Mouse (Mus musculus) C2C12 (cell line): ENCODE data around the gene Afg3l1. TPM values are rescaled to one million over a fixed set of nuclear protein-coding genes. Genes with fewer than 3 reads are reported as not detected.

Experiments used
- H3K27me3 ChIP-seq: one replicate; pipeline ENCODE4 v1.6.1; 2011; ENCODE audit not compliant: control insufficient read depth, insufficient read depth, insufficient read length
- H3K36me3 ChIP-seq: one replicate; pipeline ENCODE4 v1.6.1; 2011; ENCODE audit not compliant: control insufficient read depth, insufficient read depth
- H3K4me3 ChIP-seq: one replicate; pipeline ENCODE4 v1.5.1; 2011; ENCODE audit warnings: mild to moderate bottlenecking, control low read depth; ENCODE audit not compliant: poor library complexity, insufficient read depth, severe bottlenecking
- H3K79me2 ChIP-seq: one replicate; pipeline ENCODE4 v1.6.1; 2011; ENCODE audit not compliant: control insufficient read depth, insufficient read depth
- H3K79me3 ChIP-seq: one replicate; pipeline ENCODE4 v1.6.1; 2011; ENCODE audit warnings: low read depth, control low read depth
- H3ac ChIP-seq: one replicate; pipeline ENCODE3; 2011; ENCODE audit warnings: low read depth; ENCODE audit not compliant: control insufficient read depth, insufficient read length
- CEBPB ChIP-seq: IDR thresholded peaks from one replicate; pipeline ENCODE4 v1.6.1; 2011; ENCODE audit warnings: low read depth, mild to moderate bottlenecking, control low read depth, moderate library complexity
- CTCF ChIP-seq: IDR thresholded peaks from one replicate; pipeline ENCODE4 v1.5.1; 2011; ENCODE audit not compliant: control insufficient read depth, insufficient read depth, insufficient read length
- FOSL1 ChIP-seq: IDR thresholded peaks from one replicate; pipeline ENCODE4 v1.8.0; 2011; ENCODE audit warnings: mild to moderate bottlenecking, low read length; ENCODE audit not compliant: poor library complexity, insufficient read depth, severe bottlenecking
- MAX ChIP-seq: IDR thresholded peaks from one replicate; pipeline ENCODE4 v1.6.1; 2011; ENCODE audit warnings: mild to moderate bottlenecking, control low read depth
- MYOD1 ChIP-seq: IDR thresholded peaks from one replicate; pipeline ENCODE4 v1.6.1; 2011; ENCODE audit warnings: low read depth; ENCODE audit not compliant: control insufficient read depth, insufficient read length
- MYOG ChIP-seq: IDR thresholded peaks from one replicate; pipeline ENCODE4 v1.6.1; 2011; ENCODE audit not compliant: control insufficient read depth, insufficient read length; ENCODE audit errors: extremely low read depth
- USF1 ChIP-seq: IDR thresholded peaks from one replicate; pipeline ENCODE4 v1.6.1; 2011; ENCODE audit warnings: low read depth, mild to moderate bottlenecking, control low read depth, moderate library complexity
- polyA plus RNA-seq: library from polyadenylated mRNA; unstranded; fragments of >200 nt; fragmentation: generic; extraction: Trizol; gene quantifications from one replicate; pipeline ENCODE4 v1.2.1, GENCODE M21; 2012; ENCODE audit warnings: missing spikeins

Gene Afg3l1
- polyA plus RNA-seq, 1 experiment: 35.9 TPM

DNA sequence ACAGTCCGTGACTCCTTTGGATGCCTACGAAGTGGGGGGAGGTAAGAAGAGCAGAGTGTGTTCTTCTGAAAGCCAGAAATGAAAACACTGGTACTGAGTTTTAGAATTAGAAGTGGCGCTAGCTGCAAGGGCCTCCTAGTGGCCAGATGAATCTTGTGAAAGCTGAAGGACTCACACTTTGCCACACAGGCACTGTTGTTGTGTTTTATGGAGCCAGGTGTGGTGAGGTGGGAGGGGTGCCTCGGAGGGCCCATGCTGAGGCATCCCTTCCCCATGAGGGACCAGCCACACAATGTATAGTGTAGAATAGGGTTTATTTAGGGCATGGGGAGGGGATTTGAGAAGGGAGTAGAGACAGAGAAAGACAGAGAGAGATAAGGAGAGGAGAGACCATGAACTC, 20.0 kb downstream of the Afg3l1 start:
- H3K36me3 ChIP-seq: peaks cover 88% of the 10 kb centered on the region
- no peaks in the 10 kb centered on the region for H3K79me2 ChIP-seq
- H3ac ChIP-seq: no peak overlapping the region
- H3K27me3 ChIP-seq: no peaks in the 10 kb centered on the region
- no peaks in the 10 kb centered on the region for H3K79me3 ChIP-seq
- TF ChIP-seq FOSL1: no peak
- no peak for TF ChIP-seq MAX
- TF ChIP-seq CEBPB: no peak
- TF ChIP-seq USF1: no peak
- TF ChIP-seq CTCF: no peak
- TF ChIP-seq MYOD1: no peak
- TF ChIP-seq MYOG: no peak
- H3K4me3 ChIP-seq: no peak overlapping the region

DNA sequence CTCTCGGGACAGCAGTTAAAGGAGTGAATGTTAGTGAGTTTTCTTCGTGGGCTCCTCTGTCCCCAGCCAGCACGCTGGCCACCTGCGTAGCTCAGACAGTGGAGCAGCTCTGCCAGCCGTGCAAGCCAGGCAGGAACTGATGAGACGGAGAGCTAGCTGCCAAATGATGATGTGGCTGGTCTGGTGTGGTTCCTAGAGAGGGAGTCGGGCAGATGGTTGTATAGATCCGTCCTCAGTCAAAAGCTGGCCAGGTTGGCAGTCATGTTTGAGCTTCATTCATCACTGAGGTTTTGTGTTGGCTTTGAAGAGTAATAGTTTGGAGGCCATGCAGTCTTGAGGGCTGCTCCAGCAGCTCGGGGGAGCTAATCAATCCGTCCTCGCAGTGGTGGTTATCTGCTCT, 21.3 kb downstream of the Afg3l1 start:
- H3K27me3 ChIP-seq: no peaks in the 10 kb centered on the region
- no peak overlapping the region for H3ac ChIP-seq
- peaks cover 87% of the 10 kb centered on the region for H3K36me3 ChIP-seq
- no peak overlapping the region for H3K4me3 ChIP-seq
- H3K79me3 ChIP-seq: no peaks in the 10 kb centered on the region
- H3K79me2 ChIP-seq: no peaks in the 10 kb centered on the region
- no peak for TF ChIP-seq CTCF
- no peak for TF ChIP-seq CEBPB
- TF ChIP-seq FOSL1: no peak
- TF ChIP-seq MAX: no peak
- no peak for TF ChIP-seq USF1
- no peak for TF ChIP-seq MYOG
- TF ChIP-seq MYOD1: no peak

DNA sequence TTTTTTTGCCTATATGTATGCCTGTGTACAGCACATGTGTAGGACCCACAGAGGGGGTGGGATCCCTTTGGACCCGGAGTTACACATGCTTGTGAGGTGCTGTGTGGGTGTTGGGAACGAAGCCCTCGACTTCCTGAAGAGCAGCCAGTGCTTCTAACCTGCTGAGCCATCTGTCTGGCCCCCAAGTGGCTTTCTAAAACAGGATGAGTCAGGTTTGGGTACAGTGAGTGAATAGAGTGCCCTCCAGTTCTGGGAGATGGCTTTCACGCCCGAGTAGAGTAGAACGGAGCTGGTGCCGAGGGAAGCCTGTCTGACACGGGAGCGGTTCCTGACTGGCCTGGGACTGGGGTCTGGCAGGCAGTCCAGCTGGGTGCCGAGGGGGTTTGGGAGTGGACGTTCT, 21.9 kb downstream of the Afg3l1 start:
- H3ac ChIP-seq: no peak overlapping the region
- H3K36me3 ChIP-seq: peaks cover 81% of the 10 kb centered on the region

DNA sequence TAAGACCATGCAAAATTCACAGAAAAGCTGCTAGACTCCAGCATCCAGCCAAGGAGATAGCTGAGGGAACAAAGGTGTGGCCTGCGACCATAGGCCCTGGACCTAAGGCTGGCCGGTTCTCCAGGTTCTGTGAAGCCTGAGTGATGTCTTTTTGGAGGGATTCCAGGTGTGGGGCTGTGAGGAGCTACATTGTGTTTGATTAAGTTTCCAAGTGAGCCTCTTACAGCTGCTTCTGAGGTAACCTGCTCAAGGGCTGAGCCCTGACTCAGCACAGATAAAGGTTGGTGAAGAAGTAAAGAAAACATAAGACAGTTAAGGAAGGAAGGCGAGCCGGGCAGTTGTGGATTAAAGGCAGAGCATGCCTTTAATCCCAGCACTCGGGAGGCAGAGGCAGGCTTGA, 24.5 kb downstream of the Afg3l1 start:
- Histone ChIP-seq H3ac (no peak overlapping the region), H3K27me3 (no peaks in the 10 kb centered on the region), H3K4me3 (no peak overlapping the region), H3K79me3 (no peaks in the 10 kb centered on the region), H3K36me3 (peaks cover 63% of the 10 kb centered on the region), H3K79me2 (no peaks in the 10 kb centered on the region)
- TF ChIP-seq MYOD1 (no peak), MAX (no peak), CEBPB (no peak), USF1 (no peak), CTCF (no peak), FOSL1 (no peak), MYOG (no peak)

More for the DNA sequence above, 21.9 kb downstream of the Afg3l1 start:
- no peaks in the 10 kb centered on the region for H3K79me2 ChIP-seq
- no peaks in the 10 kb centered on the region for H3K27me3 ChIP-seq
- H3K4me3 ChIP-seq: no peak overlapping the region
- TF ChIP-seq CTCF: no peak
- no peak for TF ChIP-seq USF1
- TF ChIP-seq CEBPB: no peak
- no peak for TF ChIP-seq FOSL1
- no peak for TF ChIP-seq MAX
- TF ChIP-seq MYOD1: no peak
- no peak for TF ChIP-seq MYOG
- no peaks in the 10 kb centered on the region for H3K79me3 ChIP-seq

DNA sequence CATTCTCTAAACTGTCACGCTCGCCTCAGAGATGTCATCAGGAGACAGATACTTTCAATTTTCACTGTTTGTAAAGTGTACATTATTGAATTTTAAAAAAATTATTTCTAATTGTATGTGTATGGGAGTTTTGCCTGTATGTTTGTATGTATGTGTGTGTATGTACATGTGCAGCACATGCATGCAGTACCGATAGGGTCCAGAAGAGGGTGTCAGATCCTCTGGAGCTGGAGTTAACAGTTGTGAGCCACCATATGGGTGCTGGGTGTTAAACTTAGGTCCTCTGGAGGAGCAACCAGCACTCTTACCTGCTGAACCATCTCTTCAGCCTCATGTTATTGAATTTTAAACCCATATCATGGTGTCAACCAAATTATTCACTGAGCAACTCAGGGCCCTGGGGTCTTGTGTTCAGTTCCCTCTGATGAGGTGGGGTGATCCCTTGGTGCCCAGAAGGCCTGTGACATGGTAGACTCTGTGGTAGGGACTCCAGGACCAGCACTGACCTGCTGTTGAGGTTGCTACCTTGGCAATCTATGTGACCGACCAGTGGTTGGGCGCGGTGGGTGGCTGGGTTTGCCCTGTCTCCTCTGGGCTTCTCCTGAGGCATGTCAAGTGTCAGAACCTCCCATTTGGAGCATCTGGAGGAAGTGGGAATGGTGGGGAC, 26.2 kb downstream of the Afg3l1 start:
- Histone ChIP-seq H3K36me3 (peaks cover 50% of the 10 kb centered on the region), H3K4me3 (no peak overlapping the region), H3K27me3 (no peaks in the 10 kb centered on the region), H3ac (no peak overlapping the region), H3K79me2 (no peaks in the 10 kb centered on the region), H3K79me3 (no peaks in the 10 kb centered on the region)
- TF ChIP-seq MYOG: no peak
- TF ChIP-seq CEBPB: no peak
- TF ChIP-seq MYOD1: no peak

DNA sequence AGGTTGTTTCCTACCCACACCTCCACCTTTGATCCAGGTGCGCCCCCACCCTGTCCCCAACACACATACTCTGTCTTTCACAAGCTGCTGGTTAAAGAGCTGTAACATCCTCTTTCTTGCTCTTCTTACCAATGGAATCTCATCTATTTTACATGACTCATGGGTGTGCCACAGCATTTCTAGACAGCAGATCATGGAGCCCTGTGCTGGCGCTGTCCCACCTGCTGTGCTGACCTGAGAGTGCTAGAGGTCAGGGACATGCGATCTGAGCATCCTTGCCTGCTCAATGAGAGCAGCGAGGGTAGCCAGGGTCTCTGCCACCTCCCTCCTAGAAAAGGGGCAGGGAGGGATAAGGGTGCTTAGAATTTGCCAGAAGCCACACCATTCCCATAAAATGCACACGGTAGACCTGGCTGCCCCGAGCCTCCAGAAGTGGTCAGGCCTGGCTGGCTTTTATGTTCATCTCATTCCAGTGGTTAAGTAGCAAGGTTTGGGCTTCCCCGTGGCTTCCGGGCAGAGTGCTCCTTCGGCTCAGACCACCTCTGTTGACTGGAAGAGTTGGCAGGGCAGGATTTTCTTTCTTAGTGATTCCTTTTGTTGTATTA, 27.0 kb downstream of the Afg3l1 start:
- peaks cover 42% of the 10 kb centered on the region for H3K36me3 ChIP-seq
- no peak overlapping the region for H3ac ChIP-seq
- H3K4me3 ChIP-seq: no peak overlapping the region
- no peaks in the 10 kb centered on the region for H3K27me3 ChIP-seq
- TF ChIP-seq MYOD1 (peak; percentile 24), FOSL1 (no peak)
- no peaks in the 10 kb centered on the region for H3K79me2 ChIP-seq
- H3K79me3 ChIP-seq: no peaks in the 10 kb centered on the region
